Mouse (Mus musculus): ENCODE measurements around the gene Atrnl1. TPM values are rescaled to one million over a fixed set of nuclear protein-coding genes. Genes with fewer than 3 reads are reported as not detected.

The Atrnl1 gene
- polyA plus RNA-seq, 1 experiment from 2014 or later: 5.2 TPM

DNA sequence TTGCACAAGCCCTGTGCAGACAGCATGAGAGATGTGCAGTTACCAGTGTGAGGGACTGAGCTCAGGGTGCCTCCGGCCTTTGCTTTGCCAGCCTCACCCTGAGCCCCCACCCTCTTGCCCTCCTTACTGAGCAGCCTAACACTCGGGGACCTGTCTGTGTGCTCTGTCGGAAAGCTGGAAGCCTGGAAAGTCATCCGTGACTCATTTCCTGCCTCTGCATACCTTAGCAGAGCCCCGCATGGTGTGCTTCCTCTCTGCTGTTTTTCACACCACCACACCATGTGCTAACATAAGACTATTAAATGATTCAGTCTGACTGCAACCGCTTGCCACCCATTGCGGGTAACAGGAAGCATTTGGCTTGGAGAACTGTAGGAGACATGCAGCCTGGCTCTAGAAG, 493.7 kb downstream of the Atrnl1 start:
- ATAC-seq (ENCODE audit: insufficient number of reproducible peaks, low FRiP score, low TSS enrichment, low read depth) (no peak), DNase-seq (ENCODE audit: low spot score) (no peak)
- Histone ChIP-seq H3K9me3 (ENCODE audit: control insufficient read depth, low read length) (no peaks in the 10 kb centered on the region), H3K36me3 (ENCODE audit: control insufficient read depth, insufficient read depth, low read length) (no peaks in the 10 kb centered on the region), H3K4me1 (ENCODE audit: control insufficient read depth, insufficient read depth, low read length) (peaks cover 14% of the 10 kb centered on the region), H3K4me2 (ENCODE audit: low read depth, severe bottlenecking) (no peak overlapping the region), H3K9ac (ENCODE audit: low read length) (no peak overlapping the region), H3K27ac (replicated peaks; ENCODE audit: low read depth, low read length) (peak overlapping the region; percentile 56), H3K4me3 (ENCODE audit: low read depth, low read length) (no peak overlapping the region), H3K27me3 (ENCODE audit: control insufficient read depth, insufficient read depth, low read length) (no peaks in the 10 kb centered on the region)
- 29% methylated on average over 7 of the region's 7 CpGs for WGBS

- H3K27ac ChIP-seq (replicated peaks; ENCODE audit: low read depth, low read length): no peak overlapping the region
- ATAC-seq (ENCODE audit: insufficient number of reproducible peaks, low FRiP score, low TSS enrichment, low read depth) (no peak), DNase-seq (ENCODE audit: low spot score) (no peak)
- no peak overlapping the region for H3K9ac ChIP-seq (ENCODE audit: low read length)
- H3K9me3 ChIP-seq (ENCODE audit: control insufficient read depth, low read length): no peaks in the 10 kb centered on the region
- peaks cover 16% of the 10 kb centered on the region for H3K4me1 ChIP-seq (ENCODE audit: control insufficient read depth, insufficient read depth, low read length)
- H3K36me3 ChIP-seq (ENCODE audit: control insufficient read depth, insufficient read depth, low read length): no peaks in the 10 kb centered on the region
- no peaks in the 10 kb centered on the region for H3K27me3 ChIP-seq (ENCODE audit: control insufficient read depth, insufficient read depth, low read length)
- 36% methylated on average over 10 of the region's 10 CpGs for WGBS
- no peak overlapping the region for H3K4me2 ChIP-seq (ENCODE audit: low read depth, severe bottlenecking)
- H3K4me3 ChIP-seq (ENCODE audit: low read depth, low read length): no peak overlapping the region
Observed at GRCm38 (mm10) chr19:58107632-58108031, 496.8 kb downstream of the Atrnl1 start.

- H3K9me3 ChIP-seq (ENCODE audit: control insufficient read depth, low read length): no peaks in the 10 kb centered on the region
- DNase-seq (ENCODE audit: low spot score): no peak
- H3K36me3 ChIP-seq (ENCODE audit: control insufficient read depth, insufficient read depth, low read length): no peaks in the 10 kb centered on the region
- H3K27ac ChIP-seq (replicated peaks; ENCODE audit: low read depth, low read length): no peak overlapping the region
- H3K4me1 ChIP-seq (ENCODE audit: control insufficient read depth, insufficient read depth, low read length): peaks cover 8% of the 10 kb centered on the region; the same call in 1 of the 2 replicates
- no peak overlapping the region for H3K4me3 ChIP-seq (ENCODE audit: low read depth, low read length)
- no peak overlapping the region for H3K9ac ChIP-seq (ENCODE audit: low read length)
- ATAC-seq (ENCODE audit: insufficient number of reproducible peaks, low FRiP score, low TSS enrichment, low read depth): no peak
- 93% methylated on average over 3 of the region's 3 CpGs for WGBS
- no peaks in the 10 kb centered on the region for H3K27me3 ChIP-seq (ENCODE audit: control insufficient read depth, insufficient read depth, low read length)
- H3K4me2 ChIP-seq (ENCODE audit: low read depth, severe bottlenecking): no peak overlapping the region
Observed at GRCm38 (mm10) chr19:58110491-58110890, 499.7 kb downstream of the Atrnl1 start.

DNA sequence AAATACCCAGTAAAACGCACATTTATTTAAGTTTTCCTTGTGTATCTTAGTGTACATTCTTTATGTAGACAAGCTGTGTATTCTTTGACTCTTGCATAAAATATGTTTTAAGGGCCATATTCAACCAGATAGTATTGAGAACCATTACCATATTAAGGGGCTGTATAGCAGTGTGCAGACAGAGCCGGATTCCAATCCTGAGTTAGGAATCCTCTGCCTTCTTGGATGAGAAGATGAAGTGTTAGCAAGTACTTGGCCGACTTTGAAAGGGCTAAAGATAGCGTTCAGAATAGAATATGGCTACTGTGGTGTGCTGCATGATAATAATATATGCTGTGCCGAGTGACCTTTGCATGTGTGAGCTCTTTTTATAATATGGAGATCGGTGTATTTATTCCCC, 500.5 kb downstream of the Atrnl1 start:
- H3K36me3 ChIP-seq (ENCODE audit: control insufficient read depth, insufficient read depth, low read length): no peaks in the 10 kb centered on the region
- no peak overlapping the region for H3K27ac ChIP-seq (replicated peaks; ENCODE audit: low read depth, low read length)
- no peaks in the 10 kb centered on the region for H3K27me3 ChIP-seq (ENCODE audit: control insufficient read depth, insufficient read depth, low read length)
- ATAC-seq (ENCODE audit: insufficient number of reproducible peaks, low FRiP score, low TSS enrichment, low read depth) (no peak), DNase-seq (ENCODE audit: low spot score) (no peak)
- H3K9ac ChIP-seq (ENCODE audit: low read length): no peak overlapping the region
- WGBS: 96% methylated on average over 6 of the region's 6 CpGs
- peaks cover 8% of the 10 kb centered on the region; the same call in 1 of the 2 replicates for H3K4me1 ChIP-seq (ENCODE audit: control insufficient read depth, insufficient read depth, low read length)
- no peak overlapping the region for H3K4me2 ChIP-seq (ENCODE audit: low read depth, severe bottlenecking)
- H3K9me3 ChIP-seq (ENCODE audit: control insufficient read depth, low read length): no peaks in the 10 kb centered on the region
- no peak overlapping the region for H3K4me3 ChIP-seq (ENCODE audit: low read depth, low read length)

DNA sequence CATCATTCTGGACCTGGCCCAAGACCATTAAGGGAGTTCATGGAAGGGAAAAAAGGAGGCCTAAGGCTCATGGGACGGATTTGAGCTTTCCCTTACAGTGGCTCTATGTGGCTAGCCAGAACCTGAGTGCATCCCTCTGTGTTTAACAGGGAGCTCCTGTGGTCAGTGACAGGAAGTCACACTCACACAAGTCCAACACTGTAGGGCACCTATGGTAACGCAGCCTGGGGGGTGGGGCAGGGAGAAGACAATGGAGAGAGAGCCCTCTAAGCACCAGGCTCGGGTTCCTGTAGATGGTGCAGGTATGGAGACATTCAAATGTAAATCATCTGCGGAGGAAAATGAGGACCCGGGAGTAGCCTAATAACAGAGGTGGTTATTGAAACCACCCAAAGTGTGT, 501.3 kb downstream of the Atrnl1 start:
- no peak overlapping the region for H3K27ac ChIP-seq (replicated peaks; ENCODE audit: low read depth, low read length)
- H3K4me3 ChIP-seq (ENCODE audit: low read depth, low read length): no peak overlapping the region
- no peaks in the 10 kb centered on the region for H3K27me3 ChIP-seq (ENCODE audit: control insufficient read depth, insufficient read depth, low read length)
- H3K4me1 ChIP-seq (ENCODE audit: control insufficient read depth, insufficient read depth, low read length): peaks cover 8% of the 10 kb centered on the region; the same call in 1 of the 2 replicates
- WGBS: 69% methylated on average over 5 of the region's 5 CpGs
- no peaks in the 10 kb centered on the region for H3K36me3 ChIP-seq (ENCODE audit: control insufficient read depth, insufficient read depth, low read length)
- DNase-seq (ENCODE audit: low spot score) (no peak), ATAC-seq (ENCODE audit: insufficient number of reproducible peaks, low FRiP score, low TSS enrichment, low read depth) (no peak)
- no peak overlapping the region for H3K9ac ChIP-seq (ENCODE audit: low read length)
- no peaks in the 10 kb centered on the region for H3K9me3 ChIP-seq (ENCODE audit: control insufficient read depth, low read length)
- no peak overlapping the region for H3K4me2 ChIP-seq (ENCODE audit: low read depth, severe bottlenecking)

GRCm38 (mm10) chr19:58113092-58113731, 502.4 kb downstream of the Atrnl1 start:
- H3K4me2 ChIP-seq (ENCODE audit: low read depth, severe bottlenecking): no peak overlapping the region
- peaks cover 4% of the 10 kb centered on the region; the same call in 1 of the 2 replicates for H3K4me1 ChIP-seq (ENCODE audit: control insufficient read depth, insufficient read depth, low read length)
- no peak overlapping the region for H3K9ac ChIP-seq (ENCODE audit: low read length)
- no peak overlapping the region for H3K4me3 ChIP-seq (ENCODE audit: low read depth, low read length)
- H3K27ac ChIP-seq (replicated peaks; ENCODE audit: low read depth, low read length): no peak overlapping the region
- no peak for DNase-seq (ENCODE audit: low spot score)
- no peaks in the 10 kb centered on the region for H3K9me3 ChIP-seq (ENCODE audit: control insufficient read depth, low read length)
- no peaks in the 10 kb centered on the region for H3K27me3 ChIP-seq (ENCODE audit: control insufficient read depth, insufficient read depth, low read length)
- H3K36me3 ChIP-seq (ENCODE audit: control insufficient read depth, insufficient read depth, low read length): no peaks in the 10 kb centered on the region
- peak; percentile 91 for ATAC-seq (ENCODE audit: insufficient number of reproducible peaks, low FRiP score, low TSS enrichment, low read depth)
- 83% methylated on average over 5 of the region's 5 CpGs for WGBS

- Histone ChIP-seq H3K36me3 (ENCODE audit: control insufficient read depth, insufficient read depth, low read length) (no peaks in the 10 kb centered on the region), H3K4me2 (ENCODE audit: low read depth, severe bottlenecking) (no peak overlapping the region), H3K27ac (replicated peaks; ENCODE audit: low read depth, low read length) (no peak overlapping the region), H3K9me3 (ENCODE audit: control insufficient read depth, low read length) (no peaks in the 10 kb centered on the region), H3K9ac (ENCODE audit: low read length) (no peak overlapping the region), H3K4me3 (ENCODE audit: low read depth, low read length) (no peak overlapping the region), H3K27me3 (ENCODE audit: control insufficient read depth, insufficient read depth, low read length) (no peaks in the 10 kb centered on the region), H3K4me1 (ENCODE audit: control insufficient read depth, insufficient read depth, low read length) (peaks cover 33% of the 10 kb centered on the region)
- DNase-seq (ENCODE audit: low spot score): no peak
- ATAC-seq (ENCODE audit: insufficient number of reproducible peaks, low FRiP score, low TSS enrichment, low read depth): no peak
- 91% methylated on average over 6 of the region's 6 CpGs for WGBS
Observed at GRCm38 (mm10) chr19:58117595-58117994, 506.8 kb downstream of the Atrnl1 start.

DNA sequence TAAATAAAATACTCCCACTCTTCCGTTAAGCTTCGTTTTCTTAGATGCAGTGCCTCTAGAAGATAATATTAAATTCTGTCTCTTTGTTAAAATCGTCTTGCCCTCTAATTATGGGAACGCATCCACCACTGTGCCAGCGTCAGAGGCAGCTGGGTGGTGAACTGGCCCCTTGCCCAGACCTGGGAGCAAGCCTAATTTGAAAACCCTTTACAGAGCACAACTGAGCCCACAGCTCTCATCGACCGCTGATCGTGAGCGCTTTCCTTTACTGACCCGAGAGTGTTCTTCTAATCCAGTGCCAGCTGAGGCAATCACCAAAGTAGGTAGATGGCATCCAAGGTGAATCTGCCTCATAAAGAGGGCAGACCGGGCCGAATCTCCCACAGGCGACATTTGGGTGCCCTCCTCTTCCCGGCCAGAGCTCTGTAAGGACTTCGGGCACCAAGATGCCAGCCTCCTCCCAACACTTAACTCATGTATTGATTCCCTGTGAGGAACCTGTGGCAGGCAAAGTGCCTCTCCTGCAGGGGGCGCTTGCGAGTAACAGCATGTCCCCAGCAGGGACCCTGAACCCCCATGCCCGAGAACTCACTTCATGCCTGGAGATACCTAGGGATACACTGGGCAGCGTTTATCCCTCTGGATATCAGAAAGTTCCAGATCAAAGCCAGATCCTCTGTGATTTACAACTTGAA, 507.5 kb downstream of the Atrnl1 start:
- no peaks in the 10 kb centered on the region for H3K27me3 ChIP-seq (ENCODE audit: control insufficient read depth, insufficient read depth, low read length)
- no peak overlapping the region for H3K4me3 ChIP-seq (ENCODE audit: low read depth, low read length)
- H3K4me2 ChIP-seq (ENCODE audit: low read depth, severe bottlenecking): no peak overlapping the region
- no peaks in the 10 kb centered on the region for H3K9me3 ChIP-seq (ENCODE audit: control insufficient read depth, low read length)
- 91% methylated on average over 19 of the region's 19 CpGs for WGBS
- peaks cover 33% of the 10 kb centered on the region for H3K4me1 ChIP-seq (ENCODE audit: control insufficient read depth, insufficient read depth, low read length)
- H3K36me3 ChIP-seq (ENCODE audit: control insufficient read depth, insufficient read depth, low read length): no peaks in the 10 kb centered on the region
- DNase-seq (ENCODE audit: low spot score) (no peak), ATAC-seq (ENCODE audit: insufficient number of reproducible peaks, low FRiP score, low TSS enrichment, low read depth) (no peak)
- H3K27ac ChIP-seq (replicated peaks; ENCODE audit: low read depth, low read length): no peak overlapping the region
- H3K9ac ChIP-seq (ENCODE audit: low read length): no peak overlapping the region

Data from limb, embryonic 11.5 days (tissue).